Mouse (Mus musculus): ENCODE measurements at regions not wholly inside any gene's neighbourhood (a gene's known extent, or its start where the extent isn't known, plus 50 kb on each side); places are given as distances from the start of the nearest gene placed in this dataset.

DNA sequence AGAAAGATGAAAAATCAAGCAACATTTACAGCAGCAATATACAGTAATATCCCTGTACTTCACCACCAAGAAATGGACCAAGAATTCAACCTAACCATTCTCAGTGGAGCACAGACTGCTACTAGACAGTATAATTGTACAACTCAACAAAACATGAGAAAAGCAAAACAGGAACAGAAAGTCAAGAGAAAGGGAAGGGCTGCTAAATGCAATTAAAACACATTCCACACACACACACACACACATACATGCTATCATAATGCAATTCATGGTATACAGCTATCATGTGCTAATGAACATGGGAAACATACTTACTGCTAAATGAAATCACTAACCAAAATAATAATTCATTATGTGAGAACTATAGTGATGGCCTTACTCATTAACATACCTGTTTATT is 335.2 kb upstream of the Mmadhc start:
- DNase-seq (ENCODE audit: low read depth) = no peak

DNA sequence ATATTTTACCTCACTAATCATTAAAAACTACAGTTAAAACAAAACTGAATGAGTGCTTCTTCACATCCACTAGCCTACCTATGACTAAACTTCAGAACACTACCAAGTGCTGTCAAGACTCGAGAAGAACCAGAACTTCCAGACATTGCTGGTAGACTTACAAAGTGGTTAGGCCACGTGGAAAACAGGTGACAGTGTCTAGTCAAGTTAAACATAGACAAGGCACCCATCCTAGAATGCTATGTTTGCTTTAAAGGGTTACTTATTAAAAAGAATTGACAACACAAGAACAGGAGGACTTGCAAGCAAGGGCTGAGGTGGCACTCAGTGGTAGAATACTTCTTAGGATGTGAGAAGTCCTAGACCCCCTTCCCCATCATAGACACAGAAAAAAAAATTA is 330.9 kb upstream of the Mmadhc start:
- no peak for DNase-seq (ENCODE audit: low read depth)

DNA sequence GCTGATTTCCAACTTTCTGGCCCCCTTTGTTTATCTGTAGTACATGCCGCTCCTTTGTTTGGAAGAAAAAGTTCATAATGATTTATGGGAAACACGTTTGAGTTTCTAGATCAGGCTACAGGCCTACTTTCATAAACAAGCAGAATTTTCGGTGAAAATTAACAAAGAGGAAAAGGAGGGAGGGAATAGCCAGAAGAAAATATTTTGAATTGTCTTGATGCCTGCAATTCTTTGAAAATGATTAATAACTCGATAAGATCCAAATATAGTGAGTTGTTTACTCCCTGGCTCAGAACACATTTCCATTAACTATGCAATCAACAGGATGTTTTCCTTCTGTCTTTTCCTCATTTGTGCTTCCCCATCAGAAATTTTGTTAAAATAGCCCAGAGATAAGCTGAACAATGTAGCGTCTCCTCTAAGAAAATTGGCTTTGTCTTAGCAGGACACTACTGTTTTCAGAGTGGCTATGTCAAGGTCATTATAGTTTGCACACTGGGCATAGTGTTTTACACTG is 328.7 kb upstream of the Mmadhc start:
- DNase-seq (ENCODE audit: low read depth) = no peak

DNA sequence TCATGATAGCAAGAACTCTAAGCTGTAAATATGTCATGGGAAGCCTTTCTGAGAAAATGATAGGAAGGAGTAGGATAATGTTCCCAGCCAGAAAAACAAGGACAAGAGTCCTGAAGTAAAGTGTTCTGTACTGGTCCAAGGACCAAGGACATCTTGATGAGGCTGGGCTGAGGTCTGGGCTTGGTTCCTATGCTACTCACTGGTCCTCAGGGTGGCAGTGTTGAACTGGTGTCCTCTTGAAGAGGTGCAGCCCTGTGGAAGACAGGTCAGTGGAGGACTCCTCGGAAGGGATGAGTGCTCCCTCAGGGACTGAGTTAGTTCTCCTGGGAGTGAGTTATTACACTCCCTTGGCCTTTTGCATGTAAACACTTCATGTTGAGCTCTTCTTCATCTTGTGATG is 312.5 kb upstream of the Mmadhc start:
- no peak for DNase-seq (ENCODE audit: low read depth)

DNA sequence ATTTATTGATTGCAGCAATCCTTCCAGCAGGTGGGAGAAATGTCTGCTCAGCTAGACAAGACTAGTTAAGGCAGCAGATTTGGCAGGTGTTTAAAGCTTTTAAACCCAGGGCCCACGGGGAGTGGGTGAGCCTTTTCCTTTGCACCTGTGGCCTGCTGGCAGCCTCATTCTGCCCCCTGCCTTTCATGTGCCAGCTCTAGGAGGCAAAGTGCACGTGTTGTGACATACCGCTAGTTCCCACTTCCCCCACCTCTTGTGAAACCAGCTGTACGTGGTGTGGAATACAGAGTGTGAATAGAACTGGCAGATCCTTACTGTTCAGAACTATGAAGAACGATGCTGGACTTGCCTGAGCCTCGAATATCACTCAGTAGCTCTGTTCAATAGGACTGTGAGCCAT is 292.6 kb upstream of the Mmadhc start:
- no peak for DNase-seq (ENCODE audit: low read depth)

DNA sequence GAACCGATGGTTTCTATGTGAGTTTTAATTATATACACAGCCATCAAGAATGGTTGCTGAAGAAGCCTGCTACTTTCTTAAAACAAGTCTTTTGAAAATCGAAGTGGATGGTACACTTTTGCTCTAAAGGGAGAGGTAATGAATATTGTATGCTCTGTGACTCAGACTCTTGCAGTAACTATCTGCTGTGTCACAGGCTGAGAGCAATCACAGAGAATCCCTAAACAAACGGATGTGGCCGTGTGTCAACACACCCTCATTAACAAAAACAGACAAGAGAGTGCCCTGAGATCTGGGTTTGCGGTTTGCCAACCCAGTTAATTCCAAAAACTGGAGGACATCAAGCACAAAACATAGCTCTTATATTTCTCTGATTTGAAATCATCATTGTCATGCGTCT is 292.1 kb upstream of the Mmadhc start:
- no peak for DNase-seq (ENCODE audit: low read depth)

DNA sequence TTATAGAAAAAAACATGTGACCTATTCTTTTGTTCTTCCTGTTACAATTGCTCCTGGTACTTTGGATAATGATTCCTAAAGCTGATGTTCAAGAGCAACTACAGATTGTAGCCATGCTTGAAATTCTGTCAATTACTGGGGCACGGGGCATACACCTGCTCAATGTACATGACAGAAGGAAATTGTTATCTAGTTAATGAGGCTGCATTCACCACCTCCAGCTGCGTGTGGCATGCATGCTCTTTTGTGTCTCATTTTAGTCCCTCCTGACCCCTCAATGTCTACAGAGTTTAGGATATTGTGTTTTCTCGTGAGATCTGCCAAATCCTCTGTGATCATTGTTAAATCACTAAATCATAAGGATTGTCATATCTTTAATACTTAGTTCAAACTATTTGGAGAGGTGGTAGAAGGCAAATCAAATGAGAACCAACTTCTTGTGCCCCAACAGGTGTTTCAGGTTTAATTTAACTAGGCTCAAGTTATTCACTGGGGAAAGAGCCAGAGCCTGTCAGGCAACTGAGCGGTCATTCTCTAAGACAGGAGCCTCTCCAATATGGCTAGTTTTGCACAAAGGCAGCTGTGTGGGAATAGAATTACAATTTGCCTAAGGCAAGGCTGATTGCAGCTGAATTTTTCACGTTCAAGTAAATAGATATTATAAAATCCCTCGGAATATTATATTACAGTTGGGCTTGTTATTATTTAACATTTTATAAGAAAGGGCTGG is 289.9 kb upstream of the Mmadhc start:
- DNase-seq (ENCODE audit: low read depth) = no peak

DNA sequence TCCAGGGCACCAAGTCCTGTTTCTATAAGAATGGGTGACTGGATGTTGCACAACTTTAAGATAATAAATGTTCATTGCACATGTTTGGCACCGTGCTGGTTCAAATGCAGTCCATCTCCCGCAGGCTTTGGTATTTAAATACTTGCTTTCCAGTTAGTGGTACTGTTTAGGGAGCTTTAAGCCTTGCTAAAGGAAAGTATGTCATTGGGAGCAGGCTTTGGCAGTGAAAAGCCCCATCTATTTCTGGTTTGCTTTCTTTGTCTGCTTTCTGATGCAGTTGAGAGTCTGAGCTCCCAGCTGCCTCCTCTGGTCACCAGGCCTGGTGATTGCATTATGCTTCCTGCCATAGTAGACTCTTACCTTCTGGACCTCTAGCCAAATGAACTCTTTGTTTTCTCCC is 283.0 kb upstream of the Mmadhc start:
- no peak for DNase-seq (ENCODE audit: low read depth)

DNA sequence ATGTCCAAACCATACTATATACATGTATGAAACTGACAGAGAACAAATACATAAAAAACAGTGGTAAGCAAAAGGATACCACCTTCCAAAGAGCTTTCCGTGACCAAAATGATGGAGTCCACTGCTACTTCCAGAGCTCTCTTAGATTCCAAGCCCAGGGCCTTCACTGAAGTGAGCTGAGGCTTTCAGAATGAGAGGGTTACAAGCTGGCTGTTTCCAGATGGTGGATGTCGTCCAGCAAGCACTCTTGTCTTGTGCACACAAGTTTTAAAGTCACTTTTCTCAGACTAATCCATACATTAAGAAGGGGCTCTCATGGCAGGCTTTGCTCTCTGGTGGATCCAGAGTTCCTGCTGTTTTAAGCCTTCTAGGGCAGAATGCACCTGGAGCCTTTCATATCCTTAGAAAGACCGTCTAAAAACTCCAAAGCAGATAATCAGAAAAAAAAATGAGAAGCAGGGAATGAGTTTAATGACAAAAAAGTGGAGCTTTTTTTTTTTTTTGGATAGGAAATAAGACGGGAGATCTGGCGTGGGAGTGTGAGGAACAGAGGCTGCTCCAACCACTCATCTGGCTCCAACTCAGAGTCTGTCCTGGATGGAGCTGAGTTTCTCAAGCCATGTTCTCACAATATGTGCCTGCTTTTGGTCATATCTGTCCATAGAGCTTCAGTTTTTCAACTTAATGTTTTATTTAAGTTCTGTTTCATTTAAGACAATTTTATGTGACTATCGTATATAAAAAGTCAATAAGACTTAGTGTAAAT is 281.9 kb upstream of the Mmadhc start:
- DNase-seq (ENCODE audit: low read depth) = no peak

DNA sequence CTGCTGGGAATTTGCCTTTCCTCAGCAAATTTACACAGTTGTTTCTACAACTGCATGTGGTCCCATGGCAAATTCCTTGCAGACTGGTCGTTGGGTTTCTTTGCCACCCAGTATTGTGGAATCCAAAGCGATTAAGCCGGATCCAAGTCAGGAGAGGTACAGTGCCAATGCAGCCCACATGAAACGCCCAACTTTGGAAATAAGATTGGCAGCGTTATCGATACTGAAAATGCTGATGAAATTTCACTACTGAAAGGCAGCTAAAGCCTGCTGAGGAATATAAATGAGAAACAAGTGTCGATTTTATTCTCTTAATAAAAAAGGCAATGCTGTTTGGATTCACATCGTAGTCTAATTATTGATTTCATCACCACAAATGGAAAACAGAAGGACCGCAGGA is 281.1 kb upstream of the Mmadhc start:
- no peak for DNase-seq (ENCODE audit: low read depth)

DNA sequence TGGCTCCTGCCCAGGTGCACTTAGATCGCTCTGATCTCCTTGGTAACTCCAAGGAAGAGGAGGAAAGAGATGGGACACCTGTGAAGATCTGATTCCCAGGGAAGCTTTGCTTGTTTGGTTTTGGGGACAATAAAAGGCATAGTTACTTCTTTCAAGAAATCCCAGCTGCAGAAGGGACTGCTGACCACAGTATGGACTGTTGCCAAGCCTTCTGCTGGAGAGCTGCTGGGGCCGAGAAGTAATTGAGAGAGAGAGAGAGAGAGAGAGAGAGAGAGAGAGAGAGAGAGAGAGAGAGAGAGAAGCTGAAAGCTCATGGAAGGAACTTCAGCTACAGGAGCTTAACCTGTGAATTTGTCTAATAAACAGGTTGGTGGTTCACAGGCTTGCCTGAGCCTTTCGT is 276.9 kb upstream of the Mmadhc start:
- no peak for DNase-seq (ENCODE audit: low read depth)

DNA sequence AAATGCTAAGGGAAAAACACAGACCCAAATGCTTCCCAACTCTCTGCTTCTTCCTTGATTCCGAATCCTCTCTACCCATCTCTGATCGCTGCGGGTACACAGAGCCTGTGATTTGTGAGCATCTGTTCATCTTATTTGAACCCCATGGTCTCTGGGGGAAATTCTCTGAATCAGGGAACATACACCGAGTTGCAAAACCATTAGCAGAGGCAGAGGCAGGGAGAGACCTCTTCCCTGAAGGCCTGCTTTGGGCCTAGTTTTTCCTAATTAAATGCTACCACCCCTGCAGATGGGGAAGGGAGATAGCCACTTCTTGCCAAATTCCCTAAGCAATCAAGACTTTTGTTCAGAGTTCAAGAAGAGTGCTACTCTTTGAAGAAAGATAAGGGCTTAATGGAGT is 274.4 kb upstream of the Mmadhc start:
- no peak for DNase-seq (ENCODE audit: low read depth)

DNA sequence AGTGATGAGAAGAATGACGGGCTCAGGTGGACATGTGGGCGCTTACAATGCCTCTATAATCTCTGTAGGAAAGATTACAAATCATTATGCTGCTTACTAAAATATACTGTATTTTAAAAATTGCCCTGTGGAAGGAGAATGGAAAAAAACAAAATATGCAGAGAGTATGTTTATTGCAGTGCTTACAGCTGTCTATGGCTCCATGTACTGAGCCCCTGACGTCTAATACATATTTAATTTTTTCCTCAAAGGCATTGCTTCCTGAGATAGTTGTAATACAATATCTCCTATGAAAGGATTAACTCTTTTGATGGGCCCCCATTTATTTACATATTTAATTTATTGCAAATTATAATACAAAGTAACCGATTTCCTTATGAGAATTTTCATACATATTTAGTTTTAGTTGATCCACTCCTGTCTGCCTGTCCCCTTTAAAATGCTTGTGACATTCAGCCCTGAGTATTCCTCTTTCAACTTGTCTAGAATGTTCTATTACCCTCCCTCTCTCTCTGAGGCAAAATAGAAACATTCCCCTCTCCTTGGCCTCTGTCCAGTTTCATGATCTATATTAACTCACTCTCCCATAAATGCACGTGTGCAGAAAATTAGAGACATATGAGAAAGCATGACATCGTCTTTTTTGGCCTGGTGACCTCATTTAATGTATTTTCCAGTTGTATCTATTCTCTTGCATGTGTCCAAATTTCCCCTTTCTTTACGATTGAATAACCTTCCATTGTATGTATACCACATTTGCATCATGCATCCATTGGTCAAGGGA is 273.1 kb upstream of the Mmadhc start:
- DNase-seq (ENCODE audit: low read depth) = no peak

DNA sequence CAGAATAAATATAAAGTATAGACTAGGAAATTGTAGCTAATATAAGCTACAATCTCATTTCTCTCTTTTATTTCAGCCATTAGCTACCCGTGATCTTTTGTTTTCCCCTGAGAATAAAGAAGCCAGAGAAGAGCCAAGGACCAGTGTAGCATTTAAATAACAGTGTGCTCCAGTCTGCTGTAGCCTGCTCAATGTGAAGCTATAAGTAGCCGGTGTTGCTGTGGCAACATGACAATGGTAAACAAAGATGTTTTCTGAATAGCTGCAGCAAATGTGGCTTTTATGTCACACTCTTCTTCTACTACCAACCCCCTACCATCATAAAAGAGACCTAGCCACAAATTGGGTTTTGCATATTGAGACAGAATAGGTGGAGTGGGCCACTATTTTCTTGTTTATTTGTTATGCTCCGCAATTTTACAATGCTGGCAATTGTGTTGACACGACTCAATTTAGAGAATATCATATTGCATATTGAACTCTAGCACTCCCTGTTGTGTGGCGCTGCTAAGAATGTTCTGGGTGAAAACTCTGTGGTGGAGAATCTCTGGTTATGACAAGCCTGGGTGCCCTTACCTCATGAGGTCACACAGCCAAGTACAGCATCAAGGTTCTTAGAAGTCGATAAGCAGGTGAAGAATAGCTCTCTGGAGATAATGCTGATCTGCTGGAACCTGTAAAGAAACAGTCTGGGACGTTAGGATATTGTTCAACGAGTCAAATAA is 272.3 kb upstream of the Mmadhc start:
- no peak for DNase-seq (ENCODE audit: low read depth)

DNA sequence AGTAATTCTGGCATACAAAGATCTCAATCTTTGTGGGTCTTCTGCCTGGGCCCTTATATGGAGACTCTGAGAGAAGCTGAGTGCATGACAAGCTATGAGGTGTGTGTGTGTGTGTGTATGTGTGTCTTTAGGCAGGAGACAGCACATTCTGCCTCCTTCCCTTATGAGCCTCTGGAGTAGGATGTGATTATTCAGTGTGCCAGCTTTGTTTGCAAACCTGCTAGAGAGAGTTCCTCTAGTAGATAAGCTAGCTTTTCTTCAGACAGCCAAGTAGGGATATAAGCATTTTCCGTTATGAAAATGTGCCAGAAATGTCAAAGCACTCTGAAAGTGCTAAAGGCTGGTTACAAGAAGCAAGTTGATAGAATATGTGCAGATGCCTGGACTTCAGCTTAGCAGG is 270.9 kb upstream of the Mmadhc start:
- DNase-seq (ENCODE audit: low read depth) = no peak

DNA sequence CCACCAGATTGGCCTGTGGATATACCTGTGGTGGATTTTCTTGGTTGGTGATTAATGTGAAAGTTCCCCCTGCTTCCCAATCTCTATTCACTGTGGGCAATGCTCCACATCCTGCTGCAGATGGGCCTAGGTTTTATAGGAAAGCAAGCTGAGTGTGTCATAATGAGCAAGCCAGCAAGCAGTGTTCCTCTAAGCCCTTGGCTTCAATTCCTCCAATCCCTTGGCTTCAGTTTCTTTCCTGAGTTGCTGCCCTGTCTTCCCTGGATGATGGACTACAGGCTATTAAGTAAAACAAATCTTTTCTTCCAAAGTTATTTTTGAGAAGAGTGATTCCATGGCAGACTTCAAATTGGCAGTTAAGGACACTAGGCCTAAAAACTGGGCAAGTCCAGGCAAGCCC is 257.4 kb upstream of the Mmadhc start:
- DNase-seq (ENCODE audit: low read depth) = no peak

DNA sequence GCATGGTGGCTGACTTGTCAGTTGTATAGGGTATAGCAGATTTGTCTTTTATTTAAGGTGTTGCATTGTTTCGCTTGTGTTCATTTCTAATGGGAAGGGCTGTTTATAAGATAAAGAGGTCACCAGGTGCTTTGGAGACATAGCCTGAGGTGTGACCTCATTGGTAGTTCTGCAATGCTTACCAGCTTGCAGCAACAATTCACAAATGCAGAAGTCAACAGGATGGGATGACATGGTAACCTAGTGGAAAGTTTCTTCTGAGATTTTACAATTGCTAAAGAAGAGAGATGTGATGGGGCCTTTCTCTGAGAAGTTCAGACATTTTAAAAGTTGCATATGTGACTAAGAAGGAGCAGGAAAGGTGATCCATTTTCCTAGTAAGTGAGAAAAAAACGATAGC is 255.8 kb upstream of the Mmadhc start:
- no peak for DNase-seq (ENCODE audit: low read depth)

DNA sequence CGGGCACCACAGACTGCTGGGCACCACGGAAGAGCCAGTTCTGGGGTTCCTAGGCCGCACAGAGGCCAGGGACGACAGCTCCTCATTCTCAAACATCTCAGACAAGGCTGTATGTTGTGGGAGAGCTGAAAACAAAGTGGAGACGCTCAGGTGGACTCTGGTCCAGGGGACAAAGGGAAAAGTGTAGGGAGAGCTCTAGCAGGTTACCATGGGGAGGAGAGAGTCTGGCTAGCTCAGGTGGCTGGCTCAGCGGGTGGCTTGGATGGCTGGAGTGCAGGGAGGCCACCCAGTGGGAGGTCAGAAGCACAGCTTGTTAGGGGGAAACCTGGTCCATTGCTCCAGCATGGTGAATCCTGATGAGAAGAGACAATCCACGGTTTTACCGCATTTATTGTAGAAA is 253.3 kb upstream of the Mmadhc start:
- DNase-seq (ENCODE audit: low read depth) = no peak

DNA sequence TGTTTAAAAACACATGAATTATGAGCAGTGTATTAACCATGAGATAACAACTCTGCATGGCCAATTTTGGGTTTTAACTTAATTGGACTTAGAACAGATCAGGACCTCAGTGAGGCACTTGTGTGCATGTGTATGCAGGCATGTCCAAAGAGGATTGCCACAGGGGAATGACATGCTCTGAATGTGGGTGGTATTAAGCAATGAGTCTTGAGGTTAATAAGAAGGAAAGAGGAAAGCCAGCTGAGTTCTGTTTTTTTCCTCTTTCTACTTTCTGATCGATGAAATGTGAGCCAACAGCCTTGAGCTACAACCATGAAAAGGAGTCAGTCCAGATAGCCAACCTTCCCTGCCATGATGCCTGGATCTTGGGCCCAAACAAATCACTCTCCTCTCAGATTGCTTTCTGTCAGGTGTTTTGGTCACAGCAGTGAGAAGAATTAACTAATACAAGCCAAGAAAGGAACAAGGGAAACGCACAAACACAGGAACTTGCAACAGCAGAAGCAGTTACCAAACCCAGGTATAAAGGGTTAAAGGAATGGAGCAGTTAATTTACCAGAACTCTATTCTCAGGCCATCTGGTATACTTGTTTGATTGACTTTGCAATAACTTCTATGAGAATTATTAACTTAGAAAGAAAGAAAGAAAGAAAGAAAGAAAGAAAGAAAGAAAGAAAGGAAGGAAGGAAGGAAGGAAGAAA is 243.3 kb upstream of the Mmadhc start:
- no peak for DNase-seq (ENCODE audit: low read depth)

DNA sequence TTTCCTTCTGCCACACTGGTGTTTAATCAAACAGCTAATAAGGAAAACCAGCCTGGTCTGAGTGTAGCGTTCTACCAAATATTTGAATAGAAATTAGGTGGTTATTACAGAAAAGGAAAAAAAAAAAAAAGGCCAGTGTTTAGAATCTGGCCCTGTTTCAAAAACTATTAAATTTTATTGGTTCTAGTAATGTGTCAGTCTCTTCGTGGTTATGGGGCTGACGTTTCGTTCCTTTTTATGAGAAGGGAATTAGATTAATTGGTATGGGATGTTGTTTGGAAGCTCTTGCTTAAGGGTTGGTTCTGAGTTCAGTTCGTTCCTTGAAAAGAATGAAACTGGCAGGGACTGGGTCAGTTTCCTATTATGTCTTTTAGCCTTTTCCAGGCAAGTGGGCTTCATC is 241.5 kb upstream of the Mmadhc start:
- no peak for DNase-seq (ENCODE audit: low read depth)

DNA sequence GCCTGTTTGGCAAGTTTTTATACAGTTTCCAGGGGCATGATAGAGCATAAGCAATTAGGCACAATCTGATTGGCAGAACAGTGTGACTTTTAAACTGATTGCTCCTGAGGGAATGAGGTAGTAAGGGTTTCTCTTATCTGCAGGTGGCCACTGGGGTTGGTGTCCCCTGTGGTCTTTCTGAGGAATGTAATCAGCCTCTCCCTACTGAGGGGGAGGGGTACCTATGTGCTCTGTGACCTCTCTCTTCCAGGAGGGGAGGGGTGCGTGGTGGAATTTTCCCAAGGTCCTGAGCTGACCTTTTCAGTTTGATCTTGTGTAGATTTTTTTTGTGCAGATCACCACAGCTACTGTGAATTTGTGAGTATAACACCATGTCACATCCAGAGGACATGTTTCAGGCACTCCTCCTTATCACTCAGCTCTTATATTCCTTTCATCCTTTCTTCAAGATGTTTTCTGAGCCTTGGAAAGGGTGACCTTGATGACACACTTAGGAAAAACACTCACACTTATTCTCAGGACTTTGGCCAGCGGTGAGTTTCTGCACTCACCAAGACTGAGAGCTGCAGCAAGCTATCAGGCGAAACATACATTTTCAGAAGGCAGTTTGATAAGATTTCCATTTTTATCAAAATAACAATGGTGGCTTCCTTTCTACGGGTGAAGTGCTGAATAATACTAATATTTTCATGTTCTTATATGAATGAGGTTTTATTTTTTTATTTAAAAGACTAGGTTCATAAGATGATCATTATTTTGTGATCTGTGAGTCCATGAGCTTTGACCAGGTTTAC is 238.7 kb upstream of the Mmadhc start:
- DNase-seq (ENCODE audit: low read depth) = no peak

Data from naive thymus-derived CD4-positive, alpha-beta T cell, adult 2 months (primary cell).